Mouse (Mus musculus) gastrocnemius, postnatal 25 days (tissue): ENCODE results near the gene Gm10309. TPM values are rescaled to one million over a fixed set of nuclear protein-coding genes. Genes with fewer than 3 reads are reported as not detected.

Source experiments
- DNase-seq: peaks from one replicate; pipeline ENCODE4 v3.0.0; 2022
- long read RNA-seq, 2 experiments: library from polyadenylated mRNA; stranded (forward); transcript quantifications; one replicate each; pipeline ENCODE4 v2.0.0; 2021
- total RNA-seq, 2 experiments: library from RNA; stranded (reverse); gene quantifications; 1 replicate in 1 of 2; 2 replicates in 1 of 2; pipeline ENCODE4 v1.2.3; 2021

Gm10309 gene
- total RNA-seq: not detected
- long read RNA-seq, experiment 1: 0 reads
- long read RNA-seq, experiment 2: 0 reads

- peak; percentile 73 for DNase-seq
These were observed at the start of gene Gm10309 for GRCm38 (mm10) chr17:86505183-86505631. Gene Gm10309 (minus strand): TSS chr17:86505232.

GRCm38 (mm10) chr17:86551995-86552394 is 47.0 kb upstream of the Gm10309 start:
- no peak for DNase-seq

GRCm38 (mm10) chr17:86551561-86551960 is 46.5 kb upstream of the Gm10309 start:
- DNase-seq: no peak

- no peak for DNase-seq
These were observed 44.1 kb upstream of the Gm10309 start for GRCm38 (mm10) chr17:86549128-86549527.

GRCm38 (mm10) chr17:86546529-86546928 is 41.5 kb upstream of the Gm10309 start:
- no peak for DNase-seq

- DNase-seq: no peak
These were observed 34.9 kb upstream of the Gm10309 start for GRCm38 (mm10) chr17:86539881-86540430.

- peak; percentile 48 for DNase-seq
These were observed 31.0 kb upstream of the Gm10309 start for GRCm38 (mm10) chr17:86535827-86536656.

- no peak for DNase-seq
These were observed 30.1 kb upstream of the Gm10309 start for GRCm38 (mm10) chr17:86535096-86535495.

- no peak for DNase-seq
These were observed 28.5 kb upstream of the Gm10309 start for GRCm38 (mm10) chr17:86533549-86533851.

- peak; percentile 34 for DNase-seq
These were observed 27.9 kb upstream of the Gm10309 start for GRCm38 (mm10) chr17:86532783-86533548.

GRCm38 (mm10) chr17:86531231-86531630 is 26.2 kb upstream of the Gm10309 start:
- DNase-seq: no peak

- DNase-seq: no peak
These were observed 24.4 kb upstream of the Gm10309 start for GRCm38 (mm10) chr17:86529411-86529810.

GRCm38 (mm10) chr17:86529003-86529402 is 24.0 kb upstream of the Gm10309 start:
- DNase-seq: no peak

- DNase-seq: no peak
These were observed 22.3 kb upstream of the Gm10309 start for GRCm38 (mm10) chr17:86527298-86527697.

GRCm38 (mm10) chr17:86526016-86526415 is 21.0 kb upstream of the Gm10309 start:
- DNase-seq: no peak

- DNase-seq: no peak
These were observed 20.0 kb upstream of the Gm10309 start for GRCm38 (mm10) chr17:86525075-86525474.

GRCm38 (mm10) chr17:86523843-86524242 is 18.8 kb upstream of the Gm10309 start:
- DNase-seq: no peak

- DNase-seq: no peak
These were observed 18.3 kb upstream of the Gm10309 start for GRCm38 (mm10) chr17:86523374-86523773.

GRCm38 (mm10) chr17:86522649-86523048 is 17.6 kb upstream of the Gm10309 start:
- no peak for DNase-seq

GRCm38 (mm10) chr17:86521252-86521651 is 16.2 kb upstream of the Gm10309 start:
- DNase-seq: peak; percentile 28

- no peak for DNase-seq
These were observed 13.6 kb upstream of the Gm10309 start for GRCm38 (mm10) chr17:86518604-86519003.

GRCm38 (mm10) chr17:86516630-86517029 is 11.6 kb upstream of the Gm10309 start:
- no peak for DNase-seq
